Mouse (Mus musculus): ENCODE measurements around the gene Pitpnc1.

DNA sequence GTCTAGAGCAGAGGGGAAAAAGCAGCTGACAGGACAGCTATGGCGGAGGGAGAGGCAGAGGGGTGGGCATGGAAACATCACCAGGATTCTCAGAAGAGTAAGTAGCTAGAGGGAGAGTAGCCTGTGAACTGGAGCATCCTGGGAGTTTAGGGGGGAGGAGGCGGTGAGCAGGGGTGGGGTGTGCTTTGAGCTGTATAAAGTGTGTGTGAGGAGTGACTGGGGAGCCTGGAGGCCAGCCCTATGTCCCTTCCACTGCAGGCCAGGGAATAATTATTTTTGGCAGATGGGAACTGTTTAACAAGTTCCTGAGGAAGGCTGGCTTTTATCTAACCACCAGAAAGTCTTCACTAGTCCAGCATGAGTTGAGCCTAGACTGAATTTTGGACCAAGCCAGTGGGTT lies 275.2 kb downstream of the Pitpnc1 start:
- no peak for TF ChIP-seq CTCF (conservative IDR thresholded peaks at IDR 0.05; ENCODE audit: low read length)
- TF ChIP-seq NANOG (IDR thresholded peaks at IDR 0.05; ENCODE audit: borderline replicate concordance, low read length) = no peak

Measured in E14TG2a.4 (cell line).